Mouse (Mus musculus): ENCODE results near the gene Mcee. TPM values are rescaled to one million over a fixed set of nuclear protein-coding genes. Genes with fewer than 3 reads are reported as not detected.

Mcee gene
- polyA plus RNA-seq, 1 experiment: 71.7 TPM

DNA sequence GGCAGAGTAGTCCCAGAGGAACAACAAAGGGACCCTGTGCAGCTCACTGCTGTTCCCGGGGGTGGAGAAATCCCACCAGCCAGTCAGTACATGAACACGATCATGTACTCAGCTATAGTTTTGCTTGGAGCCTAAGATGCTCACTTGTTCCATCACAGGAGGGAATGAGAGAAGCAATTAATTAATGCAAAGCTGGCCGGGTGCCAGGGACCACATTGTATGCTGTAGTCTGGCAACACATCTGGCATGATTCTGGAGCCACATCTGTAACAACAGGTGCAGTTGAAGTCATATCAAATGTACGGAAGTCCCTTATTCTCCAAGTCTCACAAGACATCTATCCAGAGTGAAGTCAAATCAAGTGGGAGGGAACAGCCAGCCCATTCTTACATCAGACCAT lies 63.8 kb downstream of the Mcee start:
- TF ChIP-seq POLR2A (IDR thresholded peaks at IDR 0.05; ENCODE audit: extremely low read depth, insufficient read depth, low read length) (no peak), CTCF (IDR thresholded peaks at IDR 0.05; ENCODE audit: extremely low read depth, insufficient read depth, low read length) (no peak)
- H3K4me3 ChIP-seq (ENCODE audit: insufficient read depth, low read length): no peak overlapping the region
- H3K4me1 ChIP-seq (ENCODE audit: control insufficient read depth, insufficient read depth, low read length): peaks cover 4% of the 10 kb centered on the region
- H3K27ac ChIP-seq (ENCODE audit: insufficient read depth, low read length): no peak overlapping the region

- Histone ChIP-seq H3K4me3 (ENCODE audit: insufficient read depth, low read length) (no peak overlapping the region), H3K27ac (ENCODE audit: insufficient read depth, low read length) (no peak overlapping the region), H3K4me1 (ENCODE audit: control insufficient read depth, insufficient read depth, low read length) (peaks cover 2% of the 10 kb centered on the region)
- TF ChIP-seq CTCF (IDR thresholded peaks at IDR 0.05; ENCODE audit: extremely low read depth, insufficient read depth, low read length): no peak
Observed at GRCm38 (mm10) chr7:64456676-64457075, 64.3 kb downstream of the Mcee start.

GRCm38 (mm10) chr7:64457811-64458210 lies 65.4 kb downstream of the Mcee start:
- no peak overlapping the region for H3K27ac ChIP-seq (ENCODE audit: insufficient read depth, low read length)
- H3K4me1 ChIP-seq (ENCODE audit: control insufficient read depth, insufficient read depth, low read length): no peaks in the 10 kb centered on the region
- TF ChIP-seq CTCF (IDR thresholded peaks at IDR 0.05; ENCODE audit: extremely low read depth, insufficient read depth, low read length) (no peak), POLR2A (IDR thresholded peaks at IDR 0.05; ENCODE audit: extremely low read depth, insufficient read depth, low read length) (no peak)
- no peak overlapping the region for H3K4me3 ChIP-seq (ENCODE audit: insufficient read depth, low read length)

Other genes starting within 250 kb of the Mcee start
- 0.15 TPM in 2 replicates for gene Trpm1, start 238.8 kb upstream of the Mcee start, polyA plus RNA-seq (2012; rRNA removed)
- 11.6 and 11.9 TPM in 2 replicates for gene Mtmr10, start 105.0 kb upstream of the Mcee start, polyA plus RNA-seq (2012; rRNA removed)
- gene Fan1, start 18.5 kb upstream of the Mcee start, polyA plus RNA-seq (2012; rRNA removed): 4.1 and 4.3 TPM in 2 replicates
- gene Mphosph10, start 339 bp upstream of the Mcee start, polyA plus RNA-seq (2012; rRNA removed): 11.4 and 12.1 TPM in 2 replicates
- 188 and 204 TPM in 2 replicates for gene Apba2, start 109.1 kb downstream of the Mcee start, polyA plus RNA-seq (2012; rRNA removed)

All from cortical plate, adult 2 months (tissue).